Mouse (Mus musculus): Measurements from ENCODE around the gene Obp2b. TPM values are rescaled to one million over a fixed set of nuclear protein-coding genes. Genes with fewer than 3 reads are reported as not detected.
A peak's percentile ranks its signal among the peaks of the same experiment; 100 is the strongest.
"Not testable (repeated sequence)": the region's sequence is repeated elsewhere in the genome, so short reads cannot be mapped to it uniquely, and the experiment has no call there.

The Obp2b gene
- polyA plus RNA-seq, 1 experiment, result not detected

- Histone ChIP-seq H3K36me3 (ENCODE audit: control insufficient read depth, insufficient read depth, low read length) (no peaks in the 10 kb centered on the region), H3K4me1 (replicated peaks; ENCODE audit: control insufficient read depth, insufficient read depth, low read length) (peaks cover 3% of the 10 kb centered on the region), H3K4me3 (ENCODE audit: control insufficient read depth, insufficient read depth, low read length) (peak within 1 kb of the TSS; percentile 60), H3K27me3 (ENCODE audit: control insufficient read depth, insufficient read depth, low read length) (no peaks in the 10 kb centered on the region; the same call in 1 of the 2 replicates), H3K27ac (ENCODE audit: control insufficient read depth, insufficient read depth, low read length) (no peak within 1 kb of the TSS)
- TF ChIP-seq CTCF (IDR thresholded peaks at IDR 0.05; ENCODE audit: borderline replicate concordance, control insufficient read depth, extremely low read depth, insufficient read depth, low read length, poor library complexity) (peak; percentile 55; the same call in 1 of the 2 replicates), POLR2A (IDR thresholded peaks at IDR 0.05; ENCODE audit: control insufficient read depth, extremely low read depth, insufficient read depth, low read length, poor library complexity) (0 out of 2 replicates have a peak, but pooled peaks have one; percentile 44)
- under 1% methylated on average over 78 of the region's 78 CpGs for WGBS
- DNase-seq, result peak; percentile 83
These were observed 29.9 kb upstream of the Obp2b start, which contains the start of gene Bmyc for GRCm38 (mm10) chr2:25706643-25707481. TSS of gene Bmyc (plus strand) at chr2:25706739.

- TF ChIP-seq POLR2A (IDR thresholded peaks at IDR 0.05; ENCODE audit: control insufficient read depth, extremely low read depth, insufficient read depth, low read length, poor library complexity) (no peak), CTCF (IDR thresholded peaks at IDR 0.05; ENCODE audit: borderline replicate concordance, control insufficient read depth, extremely low read depth, insufficient read depth, low read length, poor library complexity) (no peak)
- Histone ChIP-seq H3K36me3 (ENCODE audit: control insufficient read depth, insufficient read depth, low read length) (no peaks in the 10 kb centered on the region), H3K4me1 (replicated peaks; ENCODE audit: control insufficient read depth, insufficient read depth, low read length) (peaks cover 3% of the 10 kb centered on the region), H3K27ac (ENCODE audit: control insufficient read depth, insufficient read depth, low read length) (no peak overlapping the region), H3K27me3 (ENCODE audit: control insufficient read depth, insufficient read depth, low read length) (no peaks in the 10 kb centered on the region; the same call in 1 of the 2 replicates), H3K4me3 (ENCODE audit: control insufficient read depth, insufficient read depth, low read length) (no peak overlapping the region)
- peak; percentile 28 for DNase-seq
- WGBS, result 51% methylated on average over 2 of the region's 2 CpGs
These were observed 28.7 kb upstream of the Obp2b start for GRCm38 (mm10) chr2:25708121-25708520.

GRCm38 (mm10) chr2:25709056-25709455 lies 27.8 kb upstream of the Obp2b start:
- 100% methylated on average over 1 of the region's 1 CpGs for WGBS
- not testable (repeated sequence) for H3K4me1 ChIP-seq (replicated peaks; ENCODE audit: control insufficient read depth, insufficient read depth, low read length); H3K4me3 ChIP-seq (ENCODE audit: control insufficient read depth, insufficient read depth, low read length); H3K27me3 ChIP-seq (ENCODE audit: control insufficient read depth, insufficient read depth, low read length); DNase-seq; H3K36me3 ChIP-seq (ENCODE audit: control insufficient read depth, insufficient read depth, low read length); H3K27ac ChIP-seq (ENCODE audit: control insufficient read depth, insufficient read depth, low read length)

GRCm38 (mm10) chr2:25709791-25710190 lies 27.0 kb upstream of the Obp2b start:
- H3K36me3 ChIP-seq (ENCODE audit: control insufficient read depth, insufficient read depth, low read length); DNase-seq; H3K4me3 ChIP-seq (ENCODE audit: control insufficient read depth, insufficient read depth, low read length); H3K27me3 ChIP-seq (ENCODE audit: control insufficient read depth, insufficient read depth, low read length); H3K4me1 ChIP-seq (replicated peaks; ENCODE audit: control insufficient read depth, insufficient read depth, low read length); H3K27ac ChIP-seq (ENCODE audit: control insufficient read depth, insufficient read depth, low read length): not testable (repeated sequence)
- WGBS, result 91% methylated on average over 2 of the region's 2 CpGs

GRCm38 (mm10) chr2:25711641-25712040 lies 25.2 kb upstream of the Obp2b start:
- H3K4me3 ChIP-seq (ENCODE audit: control insufficient read depth, insufficient read depth, low read length), result not testable (repeated sequence)
- 78% methylated on average over 3 of the region's 3 CpGs for WGBS

GRCm38 (mm10) chr2:25717222-25717621 lies 19.6 kb upstream of the Obp2b start:
- TF ChIP-seq CTCF (IDR thresholded peaks at IDR 0.05; ENCODE audit: borderline replicate concordance, control insufficient read depth, extremely low read depth, insufficient read depth, low read length, poor library complexity), result no peak
- TF ChIP-seq POLR2A (IDR thresholded peaks at IDR 0.05; ENCODE audit: control insufficient read depth, extremely low read depth, insufficient read depth, low read length, poor library complexity), result no peak

More at GRCm38 (mm10) chr2:25711641-25712040, 25.2 kb upstream of the Obp2b start:
- H3K36me3 ChIP-seq (ENCODE audit: control insufficient read depth, insufficient read depth, low read length); H3K4me1 ChIP-seq (replicated peaks; ENCODE audit: control insufficient read depth, insufficient read depth, low read length); DNase-seq; H3K27ac ChIP-seq (ENCODE audit: control insufficient read depth, insufficient read depth, low read length); H3K27me3 ChIP-seq (ENCODE audit: control insufficient read depth, insufficient read depth, low read length): not testable (repeated sequence)

GRCm38 (mm10) chr2:25733199-25733930 lies 3.4 kb upstream of the Obp2b start:
- DNase-seq, result no peak
- no peak overlapping the region for H3K4me3 ChIP-seq (ENCODE audit: control insufficient read depth, insufficient read depth, low read length)
- no peaks in the 10 kb centered on the region for H3K36me3 ChIP-seq (ENCODE audit: control insufficient read depth, insufficient read depth, low read length)
- TF ChIP-seq POLR2A (IDR thresholded peaks at IDR 0.05; ENCODE audit: control insufficient read depth, extremely low read depth, insufficient read depth, low read length, poor library complexity), result no peak
- TF ChIP-seq CTCF (IDR thresholded peaks at IDR 0.05; ENCODE audit: borderline replicate concordance, control insufficient read depth, extremely low read depth, insufficient read depth, low read length, poor library complexity), result no peak
- H3K27me3 ChIP-seq (ENCODE audit: control insufficient read depth, insufficient read depth, low read length), result no peaks in the 10 kb centered on the region
- no peaks in the 10 kb centered on the region for H3K4me1 ChIP-seq (replicated peaks; ENCODE audit: control insufficient read depth, insufficient read depth, low read length)
- no peak overlapping the region for H3K27ac ChIP-seq (ENCODE audit: control insufficient read depth, insufficient read depth, low read length)
- WGBS, result 58% methylated on average over 2 of the region's 2 CpGs

More at GRCm38 (mm10) chr2:25717222-25717621, 19.6 kb upstream of the Obp2b start:
- no peaks in the 10 kb centered on the region for H3K4me1 ChIP-seq (replicated peaks; ENCODE audit: control insufficient read depth, insufficient read depth, low read length)
- no peak for DNase-seq
- no peaks in the 10 kb centered on the region for H3K36me3 ChIP-seq (ENCODE audit: control insufficient read depth, insufficient read depth, low read length)
- H3K27me3 ChIP-seq (ENCODE audit: control insufficient read depth, insufficient read depth, low read length), result no peaks in the 10 kb centered on the region
- no peak overlapping the region for H3K27ac ChIP-seq (ENCODE audit: control insufficient read depth, insufficient read depth, low read length)
- no peak overlapping the region for H3K4me3 ChIP-seq (ENCODE audit: control insufficient read depth, insufficient read depth, low read length)

Measured in thymus, adult 2 months (tissue).